Mouse (Mus musculus) urinary bladder, postnatal 14 days (tissue): ENCODE data around the gene Stradb.
"Not testable (repeated sequence)": the region's sequence is repeated elsewhere in the genome, so short reads cannot be mapped to it uniquely, and the experiment has no call there.

Source experiments
- DNase-seq: peaks from one replicate; pipeline ENCODE4 v3.0.0; 2021; ENCODE audit warnings: low spot score

Stradb gene

DNA sequence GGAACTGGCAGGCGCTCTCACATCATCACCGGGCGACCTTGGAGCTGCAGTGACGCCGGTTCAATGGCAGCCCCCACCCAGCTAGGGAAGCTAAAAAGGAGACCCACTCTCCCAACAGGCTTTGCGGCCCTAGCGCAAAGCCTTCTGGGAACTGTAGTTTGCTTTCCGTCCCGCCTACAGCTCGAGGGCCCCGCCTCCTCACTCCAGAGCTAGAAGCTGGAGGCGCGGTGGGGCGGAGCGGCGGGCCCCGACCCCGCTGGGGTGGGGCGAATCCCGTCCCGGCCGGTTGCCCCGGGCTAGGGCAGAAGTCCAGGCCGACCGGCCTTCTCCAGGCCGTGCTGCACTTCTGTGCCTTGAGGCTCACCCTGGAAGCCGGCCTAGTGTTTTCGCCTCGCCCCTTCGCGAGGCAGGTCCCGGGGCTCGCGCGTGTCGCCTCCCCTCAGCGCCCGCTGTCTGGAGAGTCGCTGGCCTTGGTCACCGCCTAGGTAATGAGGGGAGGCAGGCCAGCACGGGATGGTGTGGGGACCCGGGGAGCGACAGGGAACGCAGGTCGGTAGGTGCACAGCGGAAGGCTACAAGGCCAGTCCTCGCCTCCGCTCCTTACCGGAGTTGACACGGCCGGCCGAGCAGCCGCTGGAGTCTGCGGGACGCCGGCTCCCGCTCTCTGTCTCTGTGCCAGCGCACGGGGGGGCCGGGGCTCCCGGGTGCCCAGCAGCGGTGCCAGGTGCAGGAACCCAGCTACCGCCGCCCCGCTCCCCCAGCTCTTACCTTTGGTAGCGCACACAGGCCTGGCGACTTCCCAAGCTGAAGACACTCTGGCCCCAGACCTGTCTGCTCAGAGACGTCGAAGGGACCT lies at the start of gene Stradb, which contains the start of gene Trak2:
Gene Stradb, plus strand, starts transcription at position 157 of the 856 bp plus-strand sequence.
Gene Trak2, minus strand, starts transcription at position 65 of the 856 bp plus-strand sequence.
- peak; percentile 93 for DNase-seq

DNA sequence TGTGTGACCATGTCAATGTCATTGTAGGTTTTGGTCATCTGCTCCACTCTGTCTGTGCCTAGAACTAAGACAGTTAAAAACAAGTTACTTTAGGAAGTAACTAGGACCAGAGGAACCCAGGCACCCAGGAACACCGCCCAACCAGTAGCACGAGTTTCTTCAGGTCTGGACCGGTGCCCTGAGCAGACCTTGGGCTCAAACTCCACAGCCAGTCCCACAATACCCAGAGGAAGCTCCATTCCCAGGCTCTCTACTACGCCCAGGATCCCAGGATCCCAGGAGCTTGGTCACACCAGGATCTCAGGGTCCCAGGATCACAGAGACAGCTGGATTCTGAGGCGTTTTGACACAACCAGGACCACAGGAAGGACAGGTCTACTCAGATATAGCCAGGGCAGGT lies 46.7 kb upstream of the Stradb start:
- DNase-seq = no peak

DNA sequence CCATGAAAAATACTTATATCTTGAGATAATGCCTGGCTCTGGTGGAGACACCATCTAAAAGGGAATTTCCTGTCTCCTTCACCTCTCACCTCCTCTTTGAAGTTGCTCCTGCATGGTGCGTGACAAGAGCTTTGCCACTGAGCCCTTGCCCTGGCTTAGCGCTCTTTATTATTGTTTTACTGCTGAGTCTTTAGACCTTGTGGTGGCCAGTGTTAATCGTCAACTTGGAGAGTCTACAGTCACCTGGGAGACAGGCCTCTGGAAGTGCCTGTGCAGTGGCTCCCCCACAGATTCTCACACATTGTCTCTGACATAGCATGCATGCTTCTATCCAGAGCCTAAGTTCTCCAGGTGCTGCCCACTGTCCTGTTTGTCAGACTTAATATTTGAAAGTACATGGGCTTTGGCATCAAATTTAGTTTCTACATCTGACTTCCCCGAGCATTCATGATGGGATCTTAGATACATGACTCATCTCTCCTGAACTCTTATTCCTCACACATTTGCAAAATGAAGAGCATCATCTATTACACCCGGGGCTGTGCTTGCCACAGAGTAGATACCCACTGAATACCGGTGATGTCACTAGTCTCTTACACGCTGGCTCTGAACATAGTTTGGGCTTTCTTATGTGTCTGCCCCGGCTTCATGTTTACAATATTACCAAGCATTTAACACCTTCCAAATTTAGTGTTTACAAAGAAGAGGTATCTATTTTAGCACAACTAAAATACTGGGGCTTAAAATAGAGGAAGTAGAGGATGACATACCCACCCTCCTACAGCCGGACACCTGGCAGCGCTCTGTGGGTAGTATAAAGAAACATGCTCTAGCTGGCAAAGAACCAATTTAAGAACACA lies 36.3 kb upstream of the Stradb start:
- no peak for DNase-seq

DNA sequence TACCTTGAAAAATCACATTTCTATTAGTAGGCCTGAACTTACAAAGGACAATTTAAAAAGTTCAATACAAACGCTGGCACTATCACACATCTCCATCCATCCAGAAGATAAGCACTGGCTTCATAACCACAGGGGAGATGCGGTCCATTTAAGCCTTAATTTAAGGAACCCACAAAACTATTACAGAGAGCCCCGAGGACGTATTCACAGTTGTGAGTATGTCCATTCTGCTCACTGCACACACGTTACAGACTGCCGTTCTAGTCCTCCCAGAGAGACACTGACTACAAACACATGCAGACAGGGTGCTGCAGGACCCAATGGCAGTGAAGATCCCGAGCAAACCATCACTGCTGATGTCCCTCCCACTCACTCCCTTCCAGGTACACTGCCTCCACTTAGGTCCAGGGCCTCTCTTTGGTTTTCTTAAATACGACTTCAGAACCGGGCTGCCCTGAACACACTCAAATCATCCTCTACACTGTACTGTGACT lies 35.7 kb upstream of the Stradb start:
- no peak for DNase-seq

DNA sequence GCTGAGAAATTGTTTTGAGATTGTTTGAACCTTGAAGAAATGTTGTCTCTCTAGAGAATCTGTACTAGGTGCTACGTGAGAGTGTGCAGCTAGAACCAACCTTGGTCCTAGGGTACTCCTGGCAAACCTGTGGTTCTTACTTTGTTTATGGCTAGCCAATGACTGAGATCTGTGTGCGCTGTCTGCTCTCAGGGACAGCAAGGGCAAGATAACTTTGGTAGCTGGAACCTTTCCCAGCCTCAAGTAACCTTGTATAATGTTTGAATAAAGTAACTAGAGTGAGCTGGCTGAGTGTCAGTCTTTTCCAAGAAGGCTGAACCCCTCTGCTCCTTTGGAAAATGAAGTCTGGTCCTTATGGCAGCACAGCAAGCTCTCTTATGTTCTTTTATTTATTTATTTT lies 27.8 kb upstream of the Stradb start:
- no peak for DNase-seq

- no peak for DNase-seq
Observed at GRCm38 (mm10) chr1:58945960-58946670, 27.2 kb upstream of the Stradb start.

DNA sequence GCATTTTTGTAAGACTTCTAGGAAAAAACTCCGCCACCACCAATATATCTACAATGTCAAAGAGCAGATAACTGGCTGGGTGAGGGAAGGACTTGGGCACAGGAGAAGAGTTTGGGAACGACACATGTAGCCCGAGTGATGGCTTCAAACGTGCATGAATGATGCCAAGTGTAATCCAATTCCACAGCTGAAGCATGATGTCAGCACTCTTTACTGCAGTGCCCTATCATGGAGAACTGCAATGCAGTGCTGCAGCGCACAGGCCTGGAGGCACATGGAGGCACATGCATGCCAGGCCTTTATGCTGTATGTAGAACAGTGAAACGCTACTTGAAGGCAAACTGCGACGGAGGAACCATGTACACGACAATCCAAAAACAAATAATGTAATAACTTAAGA lies 26.6 kb upstream of the Stradb start:
- DNase-seq = no peak

- no peak for DNase-seq
Observed at GRCm38 (mm10) chr1:58949561-58950106, 23.7 kb upstream of the Stradb start.

GRCm38 (mm10) chr1:58950899-58951648 lies 22.2 kb upstream of the Stradb start:
- DNase-seq = peak; percentile 73

- DNase-seq = no peak
Observed at GRCm38 (mm10) chr1:58951841-58952240, 21.5 kb upstream of the Stradb start.

DNA sequence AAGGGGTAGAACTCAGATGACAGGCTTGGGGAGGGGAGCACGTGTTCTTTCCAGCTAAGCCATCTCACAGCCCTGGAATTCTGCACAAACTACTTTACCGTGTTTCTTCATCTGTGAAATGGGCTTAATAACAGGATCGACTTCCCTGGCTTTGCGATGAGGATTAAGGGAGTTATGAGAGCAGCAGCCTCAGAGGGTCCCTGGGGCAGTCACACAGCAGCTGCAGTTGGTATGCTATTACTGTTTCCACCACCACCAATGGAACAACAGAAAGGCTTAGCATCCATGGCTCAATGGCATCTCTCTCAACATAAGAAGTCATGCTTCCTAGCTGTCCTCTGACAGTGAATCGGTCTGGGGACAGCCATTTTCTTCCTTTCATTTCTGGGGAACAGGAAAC lies 20.8 kb upstream of the Stradb start:
- DNase-seq = no peak

GRCm38 (mm10) chr1:58952997-58953396 lies 20.3 kb upstream of the Stradb start:
- DNase-seq = no peak

GRCm38 (mm10) chr1:58953686-58954434 lies 19.5 kb upstream of the Stradb start:
- no peak for DNase-seq

DNA sequence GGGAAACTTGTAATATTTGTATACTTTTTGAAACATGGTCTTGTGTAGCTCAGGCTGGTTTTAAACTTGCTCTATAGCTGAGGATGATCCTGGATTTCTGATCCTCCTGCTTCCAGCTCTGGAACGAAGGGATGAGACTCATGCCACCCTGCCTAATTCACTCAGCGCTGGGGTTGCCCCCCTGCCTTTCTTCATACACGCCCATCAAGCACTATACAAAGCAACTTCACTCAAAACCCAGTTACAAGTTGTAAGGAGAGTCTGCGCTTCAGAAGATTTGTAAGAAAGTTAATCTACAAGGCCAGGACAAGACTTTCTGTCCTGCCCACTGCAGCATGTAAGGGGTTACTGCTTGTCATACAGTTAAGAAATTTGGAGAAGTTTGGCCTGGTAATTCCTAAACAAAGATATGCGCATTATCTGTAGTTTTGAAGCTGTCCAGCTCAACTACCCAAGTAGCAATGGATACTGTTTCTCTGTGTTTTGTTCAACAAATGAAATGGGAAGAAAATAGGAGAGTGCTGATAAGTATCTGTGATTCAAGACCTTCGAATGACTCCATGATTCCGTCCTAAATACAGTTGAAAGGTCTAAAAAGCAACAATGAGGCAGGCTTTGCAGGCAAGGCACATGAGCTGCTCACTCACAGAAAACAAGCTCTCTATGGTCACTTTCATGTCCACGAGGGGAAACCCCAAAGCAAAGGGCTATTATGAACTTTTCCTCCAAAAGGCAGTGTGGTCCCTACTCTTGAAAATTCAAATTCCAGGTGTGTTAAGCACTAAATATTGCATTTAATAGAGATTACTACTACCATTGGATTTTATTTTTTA lies 18.5 kb upstream of the Stradb start:
- DNase-seq = no peak

- no peak for DNase-seq
Observed at GRCm38 (mm10) chr1:58955716-58956115, 17.6 kb upstream of the Stradb start.

DNA sequence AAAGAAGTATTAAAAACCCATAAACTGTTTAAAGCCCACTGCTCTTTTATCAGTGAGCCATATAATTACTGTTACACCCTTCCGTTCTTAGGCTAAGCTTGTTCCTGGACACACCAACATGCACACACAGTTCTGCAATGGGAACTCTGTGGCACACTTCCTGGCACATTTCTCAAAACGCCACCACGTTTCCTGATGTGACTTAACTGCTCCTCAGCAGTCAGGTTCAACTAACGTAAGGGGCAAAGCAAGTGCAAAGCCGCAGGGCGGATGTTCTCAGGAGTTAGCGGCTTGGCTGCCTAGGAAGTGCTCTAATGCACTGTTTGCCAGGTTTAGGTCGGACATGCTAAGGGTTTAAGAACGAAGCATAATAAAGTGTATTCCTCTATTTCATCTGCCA lies 17.1 kb upstream of the Stradb start:
- DNase-seq = no peak

- no peak for DNase-seq
Observed at GRCm38 (mm10) chr1:58957931-58958330, 15.4 kb upstream of the Stradb start.

DNA sequence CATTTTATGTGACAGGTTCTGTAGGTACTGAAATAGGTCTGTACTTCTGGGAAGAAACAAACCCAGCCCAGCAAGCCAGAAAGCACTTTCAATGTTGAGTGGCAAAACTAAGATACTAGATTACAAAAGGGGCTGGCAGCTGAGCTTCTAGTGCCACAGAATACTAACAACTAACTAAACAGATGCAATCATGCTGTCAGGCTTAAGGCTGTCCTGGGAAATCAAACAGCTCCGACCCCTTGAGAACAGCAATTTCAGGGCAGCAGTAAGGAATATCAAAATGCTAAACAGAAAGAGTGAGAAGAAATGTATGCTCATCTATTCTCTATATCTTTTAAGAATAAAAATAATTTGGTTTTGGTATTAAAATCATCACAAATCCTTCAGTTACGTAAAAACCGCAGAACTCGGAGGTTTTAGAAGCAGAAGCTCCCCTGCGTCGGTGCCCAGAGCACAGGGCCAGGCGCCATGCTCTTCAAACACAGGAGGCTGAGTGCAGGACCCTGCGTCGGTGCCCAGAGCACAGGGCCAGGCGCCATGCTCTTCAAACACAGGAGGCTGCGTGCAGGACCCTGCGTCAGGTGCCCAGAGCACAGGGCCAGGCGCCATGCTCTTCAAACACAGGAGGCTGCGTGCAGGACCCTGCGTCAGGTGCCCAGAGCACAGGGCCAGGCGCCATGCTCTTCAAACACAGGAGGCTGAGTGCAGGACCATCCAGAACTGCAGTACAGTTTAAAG lies 14.4 kb upstream of the Stradb start:
- DNase-seq = not testable (repeated sequence)

DNA sequence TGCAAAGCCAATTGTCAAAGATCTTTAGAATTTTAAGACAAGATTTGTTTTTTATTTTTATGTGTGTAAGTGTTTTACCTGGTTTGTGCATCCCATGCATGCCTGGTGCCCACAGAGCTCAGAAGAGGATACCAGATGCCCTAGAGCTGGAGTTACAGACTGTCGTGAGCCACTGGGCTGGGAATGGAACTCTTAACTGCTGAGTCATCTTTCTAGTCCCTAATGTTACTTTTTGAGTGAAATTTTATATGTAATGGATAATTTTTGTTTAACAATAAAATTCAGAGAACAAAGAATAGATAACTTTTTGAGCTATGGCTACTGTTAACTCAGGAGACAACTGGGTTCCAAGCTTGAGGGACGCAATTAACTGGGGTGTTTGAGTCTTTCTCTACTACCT lies 13.6 kb upstream of the Stradb start:
- DNase-seq = no peak
